10 mouse cellular contexts compared by ENCODE assay signal in the genomic region with DNA sequence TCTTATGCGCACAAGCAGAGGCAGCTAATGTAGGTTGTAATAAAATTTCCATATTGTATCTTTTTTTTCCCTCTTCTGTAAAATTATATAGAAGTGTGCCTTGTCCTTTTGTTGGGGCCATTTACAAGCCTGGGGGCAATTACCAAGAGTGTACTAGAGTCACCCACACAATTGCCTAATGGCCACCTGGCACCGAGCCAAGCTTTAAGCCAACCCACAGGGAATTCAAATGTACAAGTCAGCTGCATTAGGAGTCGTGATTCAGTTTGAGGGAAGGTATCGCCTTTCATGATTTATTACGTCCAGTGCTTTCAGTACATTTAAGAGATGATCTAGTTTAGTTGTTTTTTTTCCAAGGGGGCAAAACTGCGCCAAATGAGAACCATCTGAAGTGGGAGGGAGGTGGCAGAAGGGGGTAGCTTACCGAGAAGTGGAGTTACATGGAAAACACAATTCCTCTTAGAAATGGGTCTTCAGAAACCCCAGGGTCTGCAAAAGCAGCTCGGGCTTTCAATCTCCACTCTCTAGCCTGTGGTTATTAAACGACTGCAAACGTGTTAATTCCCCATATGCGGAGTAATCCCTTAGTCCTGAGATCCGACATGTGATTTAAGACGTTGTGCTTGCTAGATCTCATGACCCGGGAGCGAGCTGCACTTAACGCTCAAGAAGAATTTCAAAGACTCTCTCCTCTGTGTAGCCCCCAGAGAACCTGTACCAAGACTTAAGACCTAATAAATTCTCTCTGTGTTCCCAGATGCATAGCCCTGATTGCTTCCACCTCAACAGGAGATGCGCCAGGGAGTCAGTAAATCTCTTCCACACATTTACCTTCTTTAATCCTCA.
A peak's percentile ranks its signal among the peaks of the same experiment; 100 is the strongest.
DNase-seq lines count a peak whose midpoint lies in the region.
"Had no signal": no experiment of that assay in that cellular context is flagged by ENCODE, and none has a peak within 500 bp of the region (broad histone marks: within the 10 kb centered on the region; RNA-seq: fewer than 3 reads in every experiment).

No protein-coding gene starts in this region.

- WGBS in limb, embryonic 10.5 days, result 32% methylated on average over 17 of the region's 17 CpGs

- no peaks in the 10 kb centered on the region for H3K9me3 ChIP-seq in limb, embryonic 10.5 days (replicated peaks)
- H3K9me3 ChIP-seq: heart, embryonic 15.5 days had no signal

- peak; percentile 60 for DNase-seq in embryo, embryonic 10 days (ENCODE audit: low spot score)
- DNase-seq in embryo, embryonic 9.5 days (ENCODE audit: extremely low spot score), result no peak
- DNase-seq in right cerebral cortex, postnatal 4 days, result peak; percentile 12
- no peak for DNase-seq in right cerebral cortex, postnatal 14 days
- DNase-seq in limb, embryonic 10.5 days (ENCODE audit: low spot score), result peak; percentile 69
- no peak for DNase-seq in right cerebral cortex, adult 18-20 months
- DNase-seq in layer of hippocampus, adult 8-10 months (ENCODE audit: low spot score in 2 of 2), result no peak
- DNase-seq in spleen, postnatal 14 days (ENCODE audit: low spot score in 2 of 2), result no peak
- DNase-seq: thymus, adult 18-20 months had no signal

- peaks cover 24% of the 10 kb centered on the region for H3K4me1 ChIP-seq in limb, embryonic 10.5 days
- H3K4me1 ChIP-seq: heart, embryonic 15.5 days had no signal

- H3K27me3 ChIP-seq in limb, embryonic 10.5 days (ENCODE audit: low read depth, poor library complexity, severe bottlenecking), result peaks cover 5% of the 10 kb centered on the region; the same call in 1 of the 2 replicates
- H3K27me3 ChIP-seq: heart, embryonic 15.5 days had no signal

- H3K27ac ChIP-seq in limb, embryonic 10.5 days, result peak overlapping the region; percentile 25; the same call in 1 of the 2 replicates
- H3K27ac ChIP-seq: heart, embryonic 15.5 days had no signal

- no peaks in the 10 kb centered on the region for H3K36me3 ChIP-seq in limb, embryonic 10.5 days
- H3K36me3 ChIP-seq: heart, embryonic 15.5 days had no signal

- peak overlapping the region; percentile 28 for H3K4me3 ChIP-seq in limb, embryonic 10.5 days
- H3K4me3 ChIP-seq: heart, embryonic 15.5 days had no signal

Comparison
In these comparisons a context has a peak if more than half of its experiments do, and no peak if none do; other contexts are left out.
1. DNase-seq: peak in embryo, embryonic 10 days (single experiment), right cerebral cortex, postnatal 4 days (single experiment) and limb, embryonic 10.5 days (single experiment); none in embryo, embryonic 9.5 days (single experiment), right cerebral cortex, postnatal 14 days (single experiment), right cerebral cortex, adult 18-20 months (single experiment), layer of hippocampus, adult 8-10 months (0 of 2) and spleen, postnatal 14 days (0 of 2).